Mouse (Mus musculus): Measurements from ENCODE around the gene Saa1. TPM values are rescaled to one million over a fixed set of nuclear protein-coding genes. Genes with fewer than 3 reads are reported as not detected.

The Saa1 gene
- polyA plus RNA-seq, 1 experiment: not detected

DNA sequence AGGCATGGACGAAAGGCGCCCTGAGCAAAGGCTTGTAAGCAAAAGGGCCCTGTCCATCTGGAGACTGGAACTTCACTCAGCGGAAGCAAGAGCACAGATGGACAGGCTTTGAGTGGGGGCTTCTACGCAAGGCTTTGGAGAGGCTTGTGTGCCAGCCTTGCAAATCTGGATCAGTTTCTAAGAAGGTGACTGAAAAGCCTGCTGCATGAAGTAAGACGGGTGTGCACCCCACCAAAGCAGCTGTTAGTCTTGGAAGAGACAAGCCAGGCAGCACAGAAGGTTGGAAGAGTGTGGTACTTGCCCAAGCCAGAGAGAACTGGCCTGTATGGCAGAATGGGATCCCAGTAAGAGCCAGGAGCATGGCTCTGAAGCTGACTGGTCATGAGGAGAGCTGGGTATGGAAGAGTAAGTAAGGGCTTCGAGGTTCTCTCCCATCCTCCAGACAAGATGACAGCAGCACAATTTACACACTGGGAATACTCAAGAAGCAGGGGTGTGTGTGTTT is 42.2 kb downstream of the Saa1 start:
- no peak overlapping the region for H3K4me3 ChIP-seq
- H3K4me2 ChIP-seq (ENCODE audit: low read depth): no peak overlapping the region
- no peak overlapping the region for H3ac ChIP-seq (ENCODE audit: control insufficient read depth, insufficient read length)
- TF ChIP-seq POLR2AphosphoS2 (IDR thresholded peaks at IDR 0.05; ENCODE audit: insufficient read length, low read depth) (no peak), REST (IDR thresholded peaks at IDR 0.05; ENCODE audit: insufficient read depth, insufficient read length) (no peak), MAX (IDR thresholded peaks at IDR 0.05; ENCODE audit: low read depth) (no peak), SRF (IDR thresholded peaks at IDR 0.05; ENCODE audit: control insufficient read depth, insufficient read length, low read depth) (no peak), POLR2A (IDR thresholded peaks at IDR 0.05; ENCODE audit: insufficient read length, low read depth) (no peak), USF1 (IDR thresholded peaks at IDR 0.05; ENCODE audit: low read depth) (no peak), CEBPB (IDR thresholded peaks at IDR 0.05; ENCODE audit: insufficient read depth, poor library complexity, severe bottlenecking) (no peak), MYOD1 (IDR thresholded peaks at IDR 0.05; ENCODE audit: control insufficient read depth in 1 of 3, insufficient read length in 2 of 3, low read depth in 2 of 3) (no peak), TCF12 (IDR thresholded peaks at IDR 0.05; ENCODE audit: insufficient read depth, poor library complexity, severe bottlenecking) (no peak), E2F4 (IDR thresholded peaks at IDR 0.05; ENCODE audit: insufficient read depth) (no peak), MYOG (IDR thresholded peaks at IDR 0.05; ENCODE audit: control insufficient read depth in 1 of 3, insufficient read depth in 1 of 3, insufficient read length in 2 of 3, low read depth in 2 of 3) (no peak), TCF3 (IDR thresholded peaks at IDR 0.05; ENCODE audit: insufficient read length, low read depth) (no peak)
- H3K27me3 ChIP-seq (ENCODE audit: control insufficient read depth, insufficient read depth, insufficient read length): no peaks in the 10 kb centered on the region
- no peaks in the 10 kb centered on the region for H3K79me2 ChIP-seq (ENCODE audit: control insufficient read depth, insufficient read depth)
- H3K36me3 ChIP-seq (ENCODE audit: control insufficient read depth, insufficient read depth): peaks cover 30% of the 10 kb centered on the region

DNA sequence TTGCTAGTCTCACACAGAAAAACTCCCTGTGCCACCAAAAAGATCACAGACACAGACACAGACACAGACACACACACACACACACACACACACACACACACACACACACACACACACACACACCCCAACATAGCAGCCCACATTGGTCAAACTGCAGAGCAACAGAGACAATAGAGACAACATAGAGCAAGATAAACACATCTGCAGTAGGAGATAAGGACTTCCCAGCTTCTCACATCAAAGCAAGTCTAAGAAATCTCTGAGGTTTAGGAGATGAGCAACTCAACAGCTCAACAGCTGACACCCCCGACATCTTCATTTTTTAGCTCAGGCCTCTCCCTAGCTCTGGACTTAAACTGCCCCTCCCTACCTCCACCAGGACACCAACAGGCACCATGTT is 46.0 kb downstream of the Saa1 start:
- no peak overlapping the region for H3K4me3 ChIP-seq
- no peak for TF ChIP-seq E2F4 (IDR thresholded peaks at IDR 0.05; ENCODE audit: insufficient read depth)
- no peak for TF ChIP-seq USF1 (IDR thresholded peaks at IDR 0.05; ENCODE audit: low read depth)
- TF ChIP-seq REST (IDR thresholded peaks at IDR 0.05; ENCODE audit: insufficient read depth, insufficient read length): no peak
- no peak for TF ChIP-seq POLR2A (IDR thresholded peaks at IDR 0.05; ENCODE audit: insufficient read length, low read depth)
- no peak for TF ChIP-seq MYOD1 (IDR thresholded peaks at IDR 0.05; ENCODE audit: control insufficient read depth in 1 of 3, insufficient read length in 2 of 3, low read depth in 2 of 3)
- TF ChIP-seq TCF12 (IDR thresholded peaks at IDR 0.05; ENCODE audit: insufficient read depth, poor library complexity, severe bottlenecking): no peak
- TF ChIP-seq MAX (IDR thresholded peaks at IDR 0.05; ENCODE audit: low read depth): no peak
- TF ChIP-seq SRF (IDR thresholded peaks at IDR 0.05; ENCODE audit: control insufficient read depth, insufficient read length, low read depth): no peak
- no peak for TF ChIP-seq CEBPB (IDR thresholded peaks at IDR 0.05; ENCODE audit: insufficient read depth, poor library complexity, severe bottlenecking)
- no peak for TF ChIP-seq MYOG (IDR thresholded peaks at IDR 0.05; ENCODE audit: control insufficient read depth in 1 of 3, insufficient read depth in 1 of 3, insufficient read length in 2 of 3, low read depth in 2 of 3)
- no peak for TF ChIP-seq TCF3 (IDR thresholded peaks at IDR 0.05; ENCODE audit: insufficient read length, low read depth)
- TF ChIP-seq POLR2AphosphoS2 (IDR thresholded peaks at IDR 0.05; ENCODE audit: insufficient read length, low read depth): no peak
- H3K27me3 ChIP-seq (ENCODE audit: control insufficient read depth, insufficient read depth, insufficient read length): no peaks in the 10 kb centered on the region
- H3K4me2 ChIP-seq (ENCODE audit: low read depth): no peak overlapping the region
- H3ac ChIP-seq (ENCODE audit: control insufficient read depth, insufficient read length): no peak overlapping the region
- peaks cover 19% of the 10 kb centered on the region for H3K36me3 ChIP-seq (ENCODE audit: control insufficient read depth, insufficient read depth)
- H3K79me2 ChIP-seq (ENCODE audit: control insufficient read depth, insufficient read depth): no peaks in the 10 kb centered on the region

Other genes with a start within 250 kb of the Saa1 start
- 13.9 TPM for gene Sergef, start 103.2 kb downstream of the Saa1 start, polyA plus RNA-seq (2012; fragmentation: generic; extraction: Trizol)
- gene Tph1, start 70.4 kb downstream of the Saa1 start, polyA plus RNA-seq (2012; fragmentation: generic; extraction: Trizol): 0.17 TPM
- 11.2 TPM for gene Saal1, start 32.3 kb downstream of the Saa1 start, polyA plus RNA-seq (2012; fragmentation: generic; extraction: Trizol)
- 4.3 TPM for gene Saa3, start 27.3 kb downstream of the Saa1 start, polyA plus RNA-seq (2012; fragmentation: generic; extraction: Trizol)
- gene Saa4, start 10.4 kb downstream of the Saa1 start, polyA plus RNA-seq (2012; fragmentation: generic; extraction: Trizol): not detected
- not detected for gene Saa2, start 8.8 kb upstream of the Saa1 start, polyA plus RNA-seq (2012; fragmentation: generic; extraction: Trizol)
- 7.9 TPM for gene Hps5, start 53.1 kb upstream of the Saa1 start, polyA plus RNA-seq (2012; fragmentation: generic; extraction: Trizol)
- 18.0 TPM for gene Gtf2h1, start 53.1 kb upstream of the Saa1 start, polyA plus RNA-seq (2012; fragmentation: generic; extraction: Trizol)
- 1,758 TPM for gene Ldha, start 98.5 kb upstream of the Saa1 start, polyA plus RNA-seq (2012; fragmentation: generic; extraction: Trizol)
- gene Ldhc, start 118.2 kb upstream of the Saa1 start, polyA plus RNA-seq (2012; fragmentation: generic; extraction: Trizol): 0.08 TPM
- gene Tsg101, start 177.0 kb upstream of the Saa1 start, polyA plus RNA-seq (2012; fragmentation: generic; extraction: Trizol): 68.5 TPM
- 3.6 TPM for gene Uevld, start 215.5 kb upstream of the Saa1 start, polyA plus RNA-seq (2012; fragmentation: generic; extraction: Trizol)
- not detected for gene Gm9999, start 240.6 kb upstream of the Saa1 start, polyA plus RNA-seq (2012; fragmentation: generic; extraction: Trizol)